Mouse (Mus musculus): ENCODE results near the gene Gm28729.
"Not testable (repeated sequence)": the region's sequence is repeated elsewhere in the genome, so short reads cannot be mapped to it uniquely, and the experiment has no call there.

Gm28729 gene

DNA sequence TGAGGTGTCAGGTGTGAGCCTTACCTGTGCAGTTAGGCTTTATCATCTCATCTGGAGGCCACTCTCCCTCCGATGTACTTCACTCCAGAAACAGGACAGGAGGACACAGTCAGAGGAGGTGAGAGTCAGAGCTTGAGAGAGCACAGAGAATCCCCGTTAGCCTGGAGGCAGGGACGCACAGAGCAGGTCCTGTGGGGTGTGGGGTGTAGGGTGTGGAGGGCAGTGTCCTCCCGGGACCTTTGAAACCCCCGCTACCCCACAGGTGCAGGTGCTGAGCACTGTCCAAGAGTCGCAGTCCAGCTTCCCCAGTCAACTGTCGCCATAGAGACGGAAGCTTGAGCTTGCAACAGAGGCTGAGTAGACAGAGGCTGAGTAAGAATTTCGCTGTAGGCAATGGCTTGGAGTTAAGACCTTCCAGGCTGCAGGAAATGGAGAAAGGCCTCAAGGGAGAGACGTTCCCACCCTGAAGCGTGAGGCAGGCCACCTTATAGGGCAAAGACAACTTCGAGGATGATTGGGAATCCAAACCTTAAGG is at the start of gene Gm28729:
Gene Gm28729 (minus strand): TSS at position 293 of the 535 bp plus-strand sequence.
- DNase-seq: no peak

DNA sequence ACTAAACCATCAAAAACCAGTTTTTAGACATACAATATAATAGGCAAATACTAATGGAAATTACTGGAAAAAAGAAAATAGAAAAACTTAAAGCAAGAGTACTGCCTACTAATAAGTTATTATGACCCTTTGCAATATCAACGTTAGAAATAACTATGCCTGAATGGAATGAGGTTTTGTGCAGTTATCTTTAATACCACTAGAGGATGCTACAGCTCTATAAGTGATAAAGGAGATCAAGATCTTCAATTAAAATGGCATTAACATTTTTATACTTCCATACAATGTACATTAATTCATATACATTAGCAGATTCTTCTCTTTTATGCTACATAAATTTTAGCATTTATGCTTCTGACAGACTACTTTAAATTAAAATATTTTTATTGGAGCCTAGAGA is 48.2 kb upstream of the Gm28729 start:
- DNase-seq: no peak

DNA sequence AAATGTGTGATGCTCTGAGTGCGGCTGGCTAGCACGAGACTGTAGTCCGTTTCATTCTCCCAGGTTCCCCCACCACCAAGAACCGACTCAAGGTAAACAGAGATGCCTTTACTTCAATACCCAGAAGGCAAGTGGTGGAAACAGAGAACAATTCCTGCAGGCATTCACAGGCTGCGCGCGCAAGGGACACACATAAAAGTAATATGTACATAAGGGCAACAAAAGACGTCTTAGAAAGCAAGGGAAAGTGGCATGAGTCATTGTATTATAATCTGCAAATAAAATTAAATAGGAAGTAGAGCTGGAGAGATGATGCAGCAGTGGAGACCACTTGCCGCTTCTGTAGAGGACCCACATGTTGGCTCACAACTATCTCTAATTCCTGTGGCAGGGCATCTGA is 47.7 kb upstream of the Gm28729 start:
- no peak for DNase-seq

DNA sequence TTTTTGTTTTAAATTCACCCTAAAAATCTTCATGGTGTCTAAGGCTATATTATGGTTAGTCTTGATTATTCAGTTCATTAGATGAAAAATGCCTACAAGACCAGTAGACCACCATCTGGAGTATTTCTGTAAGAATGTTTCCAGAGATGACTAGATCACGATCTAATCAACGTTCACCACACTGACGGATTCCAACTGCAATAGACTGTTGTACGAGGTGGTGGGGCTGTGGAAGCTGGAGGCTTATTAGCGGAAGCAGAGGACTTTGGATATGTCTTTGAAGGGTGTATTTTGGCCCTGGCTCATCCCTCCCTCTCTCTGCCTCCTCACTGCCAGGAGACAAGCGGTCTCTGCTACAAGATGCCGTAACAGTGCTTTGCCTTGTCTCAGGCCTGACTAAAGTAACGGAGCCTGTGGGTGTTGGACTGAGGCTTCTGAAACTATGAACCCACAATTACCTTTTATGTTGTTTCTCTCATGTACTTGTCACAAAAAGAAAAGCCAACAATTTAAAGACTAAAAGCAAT is 41.5 kb upstream of the Gm28729 start:
- DNase-seq: peak in 1 of 2 experiments; percentile 5

DNA sequence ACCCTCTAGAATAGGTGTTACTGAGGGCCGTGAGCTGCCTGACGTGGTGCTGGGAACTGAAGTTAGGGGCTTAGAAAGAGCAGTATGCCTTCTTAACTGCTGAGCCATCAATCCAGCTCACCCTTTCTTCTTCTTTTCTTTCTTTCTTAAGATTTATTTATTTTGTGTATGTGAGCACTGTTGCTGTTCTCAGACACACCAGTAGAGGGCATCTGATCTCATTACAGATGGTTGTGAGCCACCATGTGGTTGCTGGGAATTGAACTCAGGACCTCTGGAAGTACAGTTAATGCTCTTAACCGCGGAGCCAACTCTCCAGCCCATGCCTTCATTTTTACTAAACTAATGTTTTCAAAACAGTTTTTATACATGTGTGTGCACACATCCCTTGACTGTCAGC is 38.4 kb upstream of the Gm28729 start:
- DNase-seq: no peak

DNA sequence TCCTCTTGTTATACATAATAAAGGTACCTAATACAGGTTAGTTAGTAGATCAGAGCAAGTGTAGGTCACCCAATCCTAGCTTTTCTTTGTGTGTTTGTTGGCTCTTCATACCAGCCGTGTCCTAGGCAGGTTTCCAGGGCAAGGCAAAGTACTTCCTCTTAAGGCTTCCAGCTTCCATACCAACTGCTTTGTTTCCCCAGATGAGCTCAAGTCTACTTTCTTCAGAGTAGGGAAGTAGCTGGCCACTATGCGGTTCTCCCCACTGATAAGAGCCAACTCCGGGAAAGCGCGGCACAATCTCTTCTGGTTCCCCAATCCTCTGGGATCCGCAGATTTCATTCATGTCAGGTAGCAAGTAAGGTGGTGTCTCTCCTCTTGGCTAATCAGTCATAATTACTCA is 34.1 kb upstream of the Gm28729 start:
- DNase-seq: no peak

DNA sequence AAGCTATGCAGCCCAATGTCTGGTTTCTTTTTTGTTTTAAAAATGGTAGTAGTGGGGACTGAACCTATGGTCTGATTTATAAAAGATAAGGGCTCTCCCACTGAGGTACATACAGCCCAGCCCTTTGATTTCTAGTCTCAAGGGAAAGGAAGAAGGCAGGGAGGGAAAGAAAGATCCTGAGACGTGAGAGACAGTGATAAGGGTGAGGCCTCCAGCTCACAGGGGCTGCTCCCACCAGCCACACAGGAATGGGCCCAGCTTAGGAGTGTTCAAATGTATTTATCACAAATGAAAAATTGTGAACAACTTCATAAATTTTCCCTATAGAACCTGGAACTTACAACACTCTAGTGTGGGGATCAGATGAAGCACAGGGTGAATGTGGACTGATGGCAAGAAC is 33.5 kb upstream of the Gm28729 start:
- no peak for DNase-seq

DNA sequence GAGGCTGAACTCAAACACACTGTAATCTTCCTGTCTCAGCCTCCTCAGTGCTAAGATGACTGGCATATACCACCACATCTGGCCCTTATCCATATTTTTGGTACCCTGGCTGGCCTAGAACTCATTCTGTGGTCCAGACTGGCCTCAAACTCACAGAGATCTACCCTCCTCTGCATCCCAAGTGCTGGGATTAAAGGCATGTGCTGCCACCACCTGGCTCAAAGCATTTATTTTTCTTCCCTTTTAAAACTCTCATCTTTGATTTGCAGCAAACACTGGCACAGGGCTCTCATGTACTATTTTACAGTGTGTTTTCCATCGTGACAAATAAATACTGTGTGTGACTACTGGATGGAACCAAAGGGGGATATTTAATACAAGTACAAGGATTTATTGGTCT is 29.0 kb upstream of the Gm28729 start:
- DNase-seq: no peak

DNA sequence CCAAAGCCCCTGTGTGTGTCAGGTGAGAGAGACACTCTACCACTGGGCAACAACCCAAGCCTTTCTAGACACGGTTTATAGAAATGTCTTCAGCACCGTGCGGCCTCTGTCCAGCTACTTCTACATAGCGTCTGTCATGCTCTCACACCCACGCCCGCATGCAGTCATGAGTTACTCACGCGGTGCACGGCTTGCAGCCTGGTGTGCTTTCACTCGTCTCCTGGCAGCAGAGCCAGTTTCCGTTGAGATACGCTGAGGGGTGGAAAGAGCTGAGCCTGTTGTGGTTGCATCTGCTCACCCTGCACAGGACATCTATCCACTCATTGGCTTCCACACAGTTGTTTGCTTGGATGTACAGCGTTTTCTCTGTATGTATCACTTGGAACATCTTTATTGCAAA is 20.3 kb upstream of the Gm28729 start:
- no peak for DNase-seq

DNA sequence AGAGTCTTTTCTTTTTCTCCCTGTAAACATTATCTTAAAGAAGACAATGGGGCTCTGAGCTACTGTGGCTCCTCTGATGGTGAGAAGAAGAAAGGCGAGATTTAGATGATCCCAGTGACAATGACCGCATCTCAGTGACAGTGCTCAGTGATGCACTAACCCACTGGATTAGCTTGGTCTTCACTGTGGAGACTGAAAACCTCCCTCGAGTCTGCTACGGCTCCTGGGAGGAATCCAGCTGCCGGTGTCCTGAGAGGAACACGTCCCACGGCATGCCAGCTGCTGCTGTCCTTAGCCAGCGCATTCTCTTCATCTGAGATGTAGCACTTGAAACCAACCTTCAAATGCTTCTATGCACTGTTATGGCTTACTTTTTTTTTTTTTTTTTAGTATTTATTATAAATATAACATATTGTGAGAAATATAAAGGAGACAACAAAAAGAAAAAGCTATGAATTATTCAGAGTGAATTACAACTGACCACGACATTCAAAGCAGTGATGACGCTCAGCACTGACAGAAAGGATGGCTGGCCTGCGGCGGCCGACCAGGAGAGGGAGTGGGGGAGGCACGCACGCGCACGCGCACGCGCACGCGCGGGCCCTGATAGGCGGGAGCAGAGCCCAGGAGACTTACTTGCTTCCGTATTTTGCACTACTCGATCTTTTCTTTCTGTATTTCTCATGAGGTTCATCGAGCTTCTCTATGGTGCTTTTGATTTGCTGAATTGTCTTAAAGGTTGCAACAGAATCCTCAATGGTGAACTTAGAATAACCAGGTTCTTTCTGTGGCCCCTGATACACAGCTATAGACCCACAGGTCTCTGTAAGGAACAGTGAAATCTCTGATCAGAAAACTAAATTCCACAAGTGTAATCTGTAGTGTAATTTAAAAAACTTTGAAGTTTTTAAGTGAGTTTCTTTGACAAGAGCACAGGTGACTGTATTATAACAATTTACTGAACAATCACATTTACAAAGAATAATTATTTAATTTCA is 18.9 kb upstream of the Gm28729 start:
- peak; percentile 69 to 80 for DNase-seq

DNA sequence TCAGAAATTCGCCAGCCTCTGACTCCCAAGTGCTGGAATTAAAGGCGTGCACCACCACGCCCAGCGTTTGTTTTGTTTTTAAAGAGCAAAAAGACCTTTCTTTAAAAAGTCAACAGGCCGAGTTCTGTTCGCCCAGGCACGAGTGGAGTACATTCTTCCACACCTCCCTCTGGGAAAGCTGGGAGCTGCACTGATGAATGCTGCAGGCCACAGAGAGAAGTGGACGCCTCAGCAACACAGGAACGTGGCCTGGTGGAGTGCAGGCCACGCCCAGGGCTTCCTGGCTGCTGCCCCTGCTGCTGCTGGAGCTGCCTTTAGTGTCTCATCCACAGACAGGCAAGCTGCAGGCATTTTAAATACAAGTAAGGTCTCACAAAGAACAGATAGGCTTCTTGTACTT is 13.9 kb upstream of the Gm28729 start:
- peak; percentile 31 to 57 for DNase-seq

DNA sequence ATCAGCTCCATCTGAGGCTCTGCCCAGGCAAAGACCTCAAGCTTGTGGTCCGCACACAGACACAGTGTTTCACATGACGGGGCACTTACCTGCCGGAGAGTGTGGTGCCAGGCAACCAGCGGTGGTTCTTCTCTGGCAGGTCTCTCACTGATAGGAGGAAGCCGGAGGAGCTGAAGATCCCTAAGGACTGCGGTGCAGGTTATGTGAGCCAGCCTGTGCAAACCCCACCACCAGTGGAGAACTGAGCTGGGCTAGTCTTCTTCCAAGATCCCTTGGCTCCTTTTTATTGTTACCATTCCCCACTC is 12.5 kb upstream of the Gm28729 start:
- DNase-seq: no peak

DNA sequence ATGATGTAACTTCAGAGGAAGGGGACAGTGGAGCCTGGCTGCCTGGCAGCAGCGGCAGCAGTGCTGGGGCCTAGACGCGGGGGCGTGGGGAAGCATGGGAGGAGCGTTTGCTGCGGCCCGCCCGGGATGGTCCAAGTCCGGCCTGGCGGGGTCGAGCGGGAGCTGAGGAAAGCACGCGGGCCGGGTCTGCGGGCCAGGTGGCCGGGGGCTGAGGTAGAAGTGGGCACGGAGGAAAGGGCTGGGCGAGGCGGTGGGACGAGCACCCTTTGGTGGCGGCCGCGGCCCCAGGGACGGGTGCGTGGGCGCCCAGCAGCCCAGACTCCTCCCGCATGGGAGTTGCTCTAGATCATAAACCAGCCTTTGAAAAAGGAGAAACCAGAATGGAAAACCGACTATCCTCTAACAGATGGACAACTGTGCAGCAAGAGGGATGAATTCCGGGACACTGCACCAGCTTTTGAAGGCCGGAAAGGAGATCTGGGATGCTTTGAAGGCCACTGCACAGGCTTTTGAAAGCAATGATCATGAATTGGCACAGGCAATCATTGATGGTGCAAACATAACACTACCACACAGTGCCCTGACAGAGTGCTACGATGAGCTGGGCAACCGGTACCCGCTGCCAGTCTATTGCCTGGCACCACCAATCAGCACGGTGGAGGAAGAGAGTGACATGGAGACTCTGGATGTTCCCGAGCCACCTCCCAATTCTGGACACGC is 12.0 kb upstream of the Gm28729 start:
- DNase-seq: peak; percentile 75 to 83

DNA sequence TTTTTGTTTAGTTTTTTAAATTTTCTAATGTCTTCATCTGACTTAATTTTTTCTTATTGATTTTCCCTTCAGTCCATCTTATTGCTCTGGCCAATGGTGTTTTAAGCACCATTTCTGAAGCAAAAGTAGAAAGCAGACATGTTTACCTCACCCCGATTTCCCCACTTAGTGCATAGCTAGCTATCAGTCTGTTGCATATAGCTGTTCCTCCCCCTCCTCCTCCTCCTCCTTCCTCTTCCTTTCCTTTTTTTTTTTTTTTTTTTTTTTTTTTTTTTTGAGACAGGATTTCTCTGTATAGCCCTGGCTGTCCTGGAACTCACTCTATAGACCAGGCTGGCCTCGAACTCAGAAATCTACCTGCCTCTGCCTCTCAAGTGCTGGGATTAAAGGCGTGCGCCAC is 11.0 kb upstream of the Gm28729 start:
- not testable (repeated sequence) for DNase-seq

DNA sequence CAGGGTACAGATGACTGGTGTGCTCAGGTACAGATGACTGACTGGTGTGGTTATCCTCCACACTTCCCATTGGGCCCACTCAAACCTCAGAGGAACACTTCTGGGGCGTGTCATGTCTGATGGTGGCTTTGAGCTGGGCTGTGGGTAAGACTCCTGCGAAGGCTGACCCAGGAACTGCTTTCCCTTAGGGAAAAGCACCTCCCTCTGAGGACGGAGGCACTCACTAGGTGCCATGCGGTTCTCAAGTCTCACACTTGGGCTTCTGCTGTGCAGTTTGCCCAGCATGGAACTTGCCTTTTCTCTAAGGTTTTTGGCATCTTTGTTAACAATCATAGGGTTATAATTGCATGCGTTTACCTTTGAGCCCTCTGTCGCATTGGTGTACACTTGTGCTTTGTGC is 10.4 kb upstream of the Gm28729 start:
- no peak for DNase-seq

DNA sequence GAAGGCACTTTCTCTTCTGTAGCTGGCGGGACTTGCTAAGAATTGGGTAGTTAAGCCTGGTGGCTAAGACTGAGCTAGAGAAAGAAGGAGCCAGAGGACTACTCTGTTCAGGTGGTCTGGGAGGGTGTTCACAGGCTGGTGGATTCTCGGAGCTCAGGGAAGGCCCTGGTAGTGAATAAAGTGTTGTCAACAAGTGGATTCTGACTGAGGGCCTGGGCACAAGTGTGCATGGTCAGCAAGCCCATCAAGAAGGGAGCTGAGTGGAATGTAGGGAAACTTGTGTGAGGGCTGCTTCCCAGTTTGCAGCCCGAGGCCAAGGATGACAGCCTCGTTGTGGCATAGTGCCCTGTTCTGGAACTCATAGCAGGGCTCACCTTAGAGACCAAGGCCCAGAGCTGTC is 9.2 kb upstream of the Gm28729 start:
- DNase-seq: no peak

DNA sequence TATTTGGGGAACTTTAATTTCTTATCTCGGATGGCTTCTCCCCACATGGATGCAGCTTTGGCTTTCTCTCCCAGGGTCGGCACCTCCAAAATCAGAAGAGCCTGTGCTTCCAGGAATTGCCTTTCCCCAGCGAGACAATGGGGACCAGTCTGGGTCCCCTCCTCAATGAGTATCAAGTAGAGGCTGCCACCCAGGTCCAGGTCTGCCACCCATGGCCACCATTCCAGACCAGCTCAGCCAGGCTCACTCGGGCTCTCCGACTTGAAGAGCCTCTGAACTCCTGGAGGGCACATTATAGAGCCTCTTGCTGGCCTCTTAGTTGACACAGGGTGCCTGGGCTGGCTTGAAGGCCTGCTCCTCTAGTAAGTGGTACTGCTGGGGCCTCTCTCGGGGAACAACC is 8.4 kb upstream of the Gm28729 start:
- DNase-seq: no peak

DNA sequence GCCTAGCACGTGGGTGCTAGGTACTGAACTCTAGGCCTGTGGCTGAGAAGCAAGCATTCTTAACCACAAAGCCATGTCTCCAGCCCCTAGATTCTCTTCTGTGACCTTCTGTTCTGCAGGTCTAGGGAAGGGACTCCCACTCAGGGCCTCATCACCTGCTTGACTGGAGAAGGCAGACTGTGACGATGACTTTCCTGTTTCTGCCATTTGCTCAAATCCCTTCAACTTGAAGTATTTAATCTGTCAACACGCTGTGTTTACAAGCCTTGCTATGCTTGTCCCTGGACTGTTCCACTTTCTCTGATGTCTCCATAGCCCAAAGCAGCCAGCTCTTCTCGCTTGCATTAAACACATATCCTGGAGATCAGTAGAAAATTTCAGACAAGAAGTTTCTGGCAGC is 7.5 kb upstream of the Gm28729 start:
- DNase-seq: no peak

DNA sequence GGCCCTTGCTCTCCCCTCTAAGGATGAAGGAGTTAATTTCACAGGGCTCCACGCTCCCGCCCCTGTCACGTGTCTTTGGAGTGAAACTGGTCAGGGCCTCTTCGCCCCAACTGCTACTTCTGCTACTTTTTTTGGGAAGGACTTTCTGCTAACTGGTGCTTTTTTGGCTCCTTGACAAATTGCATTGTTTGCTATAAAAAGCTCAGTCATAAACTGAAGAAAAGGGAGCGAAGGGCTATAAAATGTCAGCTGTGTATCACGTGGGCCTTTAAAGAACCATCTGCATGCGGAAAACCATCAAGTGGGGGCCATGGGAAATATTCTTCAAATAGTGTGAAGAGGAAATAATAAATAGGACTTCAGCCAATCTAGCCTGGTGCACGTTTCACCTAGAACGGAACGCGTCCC is 5.6 kb upstream of the Gm28729 start:
- DNase-seq: peak; percentile 56 to 70

DNA sequence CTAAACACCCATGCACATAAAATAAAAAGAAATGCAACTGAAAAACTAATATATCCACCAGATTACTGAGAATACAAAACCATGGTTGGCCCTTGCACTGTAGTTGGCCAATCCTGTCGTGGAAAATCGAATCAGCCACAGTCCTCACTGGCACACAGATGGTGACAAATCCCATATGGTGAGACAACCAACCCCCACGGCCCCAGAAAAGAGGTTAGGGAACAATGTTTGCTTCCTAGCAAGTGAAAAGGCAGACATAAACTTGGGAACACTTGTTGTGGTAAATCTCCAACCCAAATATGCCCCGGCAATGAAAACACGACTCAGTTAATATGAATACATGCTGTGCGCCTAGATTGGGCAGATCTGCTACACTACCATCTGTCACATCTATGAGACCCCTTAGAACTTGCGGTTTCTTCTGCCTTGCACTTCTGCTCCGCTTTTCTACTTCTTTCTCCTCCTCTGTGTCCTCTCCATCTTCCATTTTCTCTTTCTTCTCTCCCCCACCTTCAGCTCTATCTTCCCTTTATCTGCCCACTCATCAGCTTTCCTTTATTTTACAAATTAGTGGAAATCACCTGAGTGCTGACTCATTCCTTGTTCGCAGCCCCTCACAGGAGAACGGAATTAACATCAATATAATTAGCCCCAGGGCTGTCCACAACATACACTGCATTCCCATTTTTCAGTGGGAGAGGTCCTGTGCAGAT is 5.1 kb upstream of the Gm28729 start:
- DNase-seq: no peak

DNA sequence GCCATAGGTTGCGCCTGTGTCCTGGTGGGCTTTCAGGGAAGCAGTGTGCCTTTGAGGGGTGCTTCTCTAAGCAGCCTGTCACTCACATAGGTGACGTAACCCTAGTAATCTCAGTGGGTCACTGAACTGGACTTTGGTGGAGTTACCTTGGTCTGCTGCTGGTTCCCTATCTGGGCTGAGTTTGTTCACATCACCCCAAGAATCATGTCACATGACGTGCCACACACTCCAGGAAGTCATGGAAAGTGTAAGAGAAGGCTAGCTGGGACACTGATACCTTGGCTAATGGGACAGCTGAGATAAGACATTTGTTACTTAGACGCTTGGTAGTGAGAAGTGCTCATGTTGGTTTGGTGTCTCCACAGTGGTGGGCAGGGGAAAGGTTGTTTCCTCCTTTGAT is 947 bp upstream of the Gm28729 start:
- DNase-seq: no peak

DNA sequence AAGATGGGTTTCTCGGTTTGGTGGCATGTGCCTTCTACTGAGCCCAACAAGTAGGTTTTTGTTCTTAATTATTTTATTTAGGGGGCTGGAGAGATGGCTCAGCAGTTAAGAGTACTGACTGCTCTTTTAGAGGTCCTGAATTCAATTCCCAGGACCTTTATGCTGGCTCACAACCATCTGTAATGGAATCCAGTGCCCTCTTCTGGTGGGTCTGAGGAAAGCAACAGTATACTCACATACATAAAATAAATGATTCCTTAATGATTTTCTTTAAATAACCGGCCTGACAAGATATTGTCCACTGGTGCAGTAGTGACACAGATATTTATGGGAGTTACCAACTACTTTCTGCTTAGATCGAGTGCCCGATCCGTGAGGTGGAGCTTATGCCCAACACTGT is 1.9 kb downstream of the Gm28729 start:
- DNase-seq: no peak

DNA sequence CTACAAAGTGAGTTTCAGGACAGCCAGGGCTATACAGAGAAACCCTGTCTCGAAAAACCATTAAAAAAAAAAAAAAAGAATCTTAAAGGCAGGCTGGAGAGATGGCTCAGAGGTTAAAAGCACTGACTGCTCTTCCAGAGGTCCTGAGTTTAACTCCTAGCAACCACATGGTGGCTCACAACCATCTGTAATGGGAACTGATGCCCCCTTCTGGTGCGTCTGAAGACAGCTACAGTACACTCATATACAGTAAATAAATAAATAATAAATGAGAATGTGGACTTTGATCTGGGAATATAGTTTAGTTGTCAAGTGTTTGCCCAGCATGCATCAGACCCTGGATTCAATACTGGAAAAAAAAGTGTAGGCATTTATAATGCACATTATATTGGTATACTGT is 3.5 kb downstream of the Gm28729 start:
- DNase-seq: not testable (repeated sequence)
